Mouse (Mus musculus): Measurements from ENCODE around the gene Snap29. TPM values are rescaled to one million over a fixed set of nuclear protein-coding genes. Genes with fewer than 3 reads are reported as not detected.

Snap29 gene
- polyA plus RNA-seq, 1 experiment: 9.1 TPM

DNA sequence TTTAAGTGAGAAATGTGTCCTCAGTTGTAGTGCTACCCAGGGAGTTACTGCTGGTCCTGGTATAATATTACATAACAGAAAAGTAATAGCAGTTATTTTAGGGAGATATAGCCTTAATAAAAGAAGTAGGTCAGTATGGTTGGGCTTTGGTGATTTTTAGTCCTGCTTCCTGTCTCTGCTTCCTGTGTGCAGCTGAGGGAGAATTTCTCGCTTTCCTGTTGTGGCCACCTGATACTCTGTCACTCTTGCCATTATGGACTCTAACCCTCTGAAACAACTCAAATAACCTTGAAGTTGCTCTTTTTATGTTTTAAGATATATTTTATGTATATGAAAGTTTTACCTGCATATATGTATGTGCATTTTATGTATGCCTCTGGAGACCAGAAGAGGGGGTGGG lies 55.8 kb downstream of the Snap29 start:
- peaks cover 30% of the 10 kb centered on the region for H3K36me3 ChIP-seq (ENCODE audit: control insufficient read depth, insufficient read depth)

GRCm38 (mm10) chr16:17463184-17463583 lies 57.4 kb downstream of the Snap29 start:
- peaks cover 87% of the 10 kb centered on the region for H3K79me3 ChIP-seq (ENCODE audit: low read depth)
- H3K4me3 ChIP-seq (ENCODE audit: insufficient read depth, poor library complexity, severe bottlenecking): no peak overlapping the region
- no peak for TF ChIP-seq USF1 (IDR thresholded peaks at IDR 0.05; ENCODE audit: low read depth)
- no peak for TF ChIP-seq MAX (IDR thresholded peaks at IDR 0.05)
- TF ChIP-seq CEBPB (IDR thresholded peaks at IDR 0.05; ENCODE audit: low read depth): no peak
- no peak for TF ChIP-seq CTCF (IDR thresholded peaks at IDR 0.05; ENCODE audit: control insufficient read depth, insufficient read depth, insufficient read length)
- TF ChIP-seq FOSL1 (IDR thresholded peaks at IDR 0.05; ENCODE audit: insufficient read depth, low read length, poor library complexity, severe bottlenecking): no peak
- no peak for TF ChIP-seq MYOG (IDR thresholded peaks at IDR 0.05; ENCODE audit: control insufficient read depth, extremely low read depth, insufficient read length)
- TF ChIP-seq MYOD1 (IDR thresholded peaks at IDR 0.05; ENCODE audit: control insufficient read depth, insufficient read length, low read depth): no peak
- peaks cover 32% of the 10 kb centered on the region for H3K36me3 ChIP-seq (ENCODE audit: control insufficient read depth, insufficient read depth)
- no peaks in the 10 kb centered on the region for H3K27me3 ChIP-seq (ENCODE audit: control insufficient read depth, insufficient read depth, insufficient read length)
- no peak overlapping the region for H3ac ChIP-seq (ENCODE audit: control insufficient read depth, insufficient read length, low read depth)
- H3K79me2 ChIP-seq (ENCODE audit: control insufficient read depth, insufficient read depth): peaks cover 100% of the 10 kb centered on the region

More for the DNA sequence above, 55.8 kb downstream of the Snap29 start:
- Histone ChIP-seq H3ac (ENCODE audit: control insufficient read depth, insufficient read length, low read depth) (no peak overlapping the region), H3K79me3 (ENCODE audit: low read depth) (peaks cover 91% of the 10 kb centered on the region), H3K27me3 (ENCODE audit: control insufficient read depth, insufficient read depth, insufficient read length) (no peaks in the 10 kb centered on the region), H3K79me2 (ENCODE audit: control insufficient read depth, insufficient read depth) (peaks cover 100% of the 10 kb centered on the region), H3K4me3 (ENCODE audit: insufficient read depth, poor library complexity, severe bottlenecking) (no peak overlapping the region)
- TF ChIP-seq MAX (IDR thresholded peaks at IDR 0.05): no peak
- no peak for TF ChIP-seq CTCF (IDR thresholded peaks at IDR 0.05; ENCODE audit: control insufficient read depth, insufficient read depth, insufficient read length)
- TF ChIP-seq USF1 (IDR thresholded peaks at IDR 0.05; ENCODE audit: low read depth): no peak
- no peak for TF ChIP-seq MYOG (IDR thresholded peaks at IDR 0.05; ENCODE audit: control insufficient read depth, extremely low read depth, insufficient read length)
- TF ChIP-seq CEBPB (IDR thresholded peaks at IDR 0.05; ENCODE audit: low read depth): no peak

GRCm38 (mm10) chr16:17466875-17467663 lies 61.3 kb downstream of the Snap29 start:
- TF ChIP-seq FOSL1 (IDR thresholded peaks at IDR 0.05; ENCODE audit: insufficient read depth, low read length, poor library complexity, severe bottlenecking) (no peak), MYOG (IDR thresholded peaks at IDR 0.05; ENCODE audit: control insufficient read depth, extremely low read depth, insufficient read length) (no peak), MYOD1 (IDR thresholded peaks at IDR 0.05; ENCODE audit: control insufficient read depth, insufficient read length, low read depth) (no peak), MAX (IDR thresholded peaks at IDR 0.05) (no peak), CTCF (IDR thresholded peaks at IDR 0.05; ENCODE audit: control insufficient read depth, insufficient read depth, insufficient read length) (no peak), USF1 (IDR thresholded peaks at IDR 0.05; ENCODE audit: low read depth) (no peak), CEBPB (IDR thresholded peaks at IDR 0.05; ENCODE audit: low read depth) (no peak)
- Histone ChIP-seq H3K4me3 (ENCODE audit: insufficient read depth, poor library complexity, severe bottlenecking) (no peak overlapping the region), H3K36me3 (ENCODE audit: control insufficient read depth, insufficient read depth) (peaks cover 57% of the 10 kb centered on the region), H3K27me3 (ENCODE audit: control insufficient read depth, insufficient read depth, insufficient read length) (no peaks in the 10 kb centered on the region), H3ac (ENCODE audit: control insufficient read depth, insufficient read length, low read depth) (no peak overlapping the region), H3K79me2 (ENCODE audit: control insufficient read depth, insufficient read depth) (peaks cover 100% of the 10 kb centered on the region), H3K79me3 (ENCODE audit: low read depth) (peaks cover 82% of the 10 kb centered on the region)

DNA sequence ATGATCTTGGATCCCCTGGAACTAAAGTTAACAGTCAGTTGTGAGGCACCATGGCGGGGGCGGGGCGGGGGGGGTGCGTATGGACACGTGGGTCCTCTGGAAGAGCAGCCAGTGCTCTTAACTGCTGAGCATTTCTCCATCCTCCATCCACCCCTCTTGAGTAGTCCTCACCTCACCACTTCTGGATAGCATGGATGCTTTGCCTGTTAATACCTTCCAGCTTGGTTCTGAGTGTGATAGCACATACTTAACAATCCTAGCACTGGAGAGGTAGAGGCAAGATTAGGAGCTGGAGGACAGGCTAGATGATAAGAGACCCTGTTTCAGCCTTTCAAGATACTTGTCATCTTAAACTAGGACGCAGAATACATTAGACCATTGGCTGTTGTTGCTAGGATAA lies 66.7 kb downstream of the Snap29 start:
- H3K4me3 ChIP-seq (ENCODE audit: insufficient read depth, poor library complexity, severe bottlenecking): no peak overlapping the region
- H3K36me3 ChIP-seq (ENCODE audit: control insufficient read depth, insufficient read depth): peaks cover 59% of the 10 kb centered on the region
- TF ChIP-seq MYOD1 (IDR thresholded peaks at IDR 0.05; ENCODE audit: control insufficient read depth, insufficient read length, low read depth): no peak
- no peak for TF ChIP-seq CTCF (IDR thresholded peaks at IDR 0.05; ENCODE audit: control insufficient read depth, insufficient read depth, insufficient read length)
- no peak for TF ChIP-seq FOSL1 (IDR thresholded peaks at IDR 0.05; ENCODE audit: insufficient read depth, low read length, poor library complexity, severe bottlenecking)
- TF ChIP-seq USF1 (IDR thresholded peaks at IDR 0.05; ENCODE audit: low read depth): no peak
- TF ChIP-seq MYOG (IDR thresholded peaks at IDR 0.05; ENCODE audit: control insufficient read depth, extremely low read depth, insufficient read length): no peak

GRCm38 (mm10) chr16:17474091-17474490 lies 68.3 kb downstream of the Snap29 start:
- Histone ChIP-seq H3K36me3 (ENCODE audit: control insufficient read depth, insufficient read depth) (peaks cover 65% of the 10 kb centered on the region), H3K27me3 (ENCODE audit: control insufficient read depth, insufficient read depth, insufficient read length) (no peaks in the 10 kb centered on the region), H3K79me3 (ENCODE audit: low read depth) (peaks cover 78% of the 10 kb centered on the region), H3ac (ENCODE audit: control insufficient read depth, insufficient read length, low read depth) (no peak overlapping the region), H3K4me3 (ENCODE audit: insufficient read depth, poor library complexity, severe bottlenecking) (no peak overlapping the region), H3K79me2 (ENCODE audit: control insufficient read depth, insufficient read depth) (peaks cover 100% of the 10 kb centered on the region)
- TF ChIP-seq MYOD1 (IDR thresholded peaks at IDR 0.05; ENCODE audit: control insufficient read depth, insufficient read length, low read depth): no peak
- no peak for TF ChIP-seq CTCF (IDR thresholded peaks at IDR 0.05; ENCODE audit: control insufficient read depth, insufficient read depth, insufficient read length)
- no peak for TF ChIP-seq MYOG (IDR thresholded peaks at IDR 0.05; ENCODE audit: control insufficient read depth, extremely low read depth, insufficient read length)
- no peak for TF ChIP-seq FOSL1 (IDR thresholded peaks at IDR 0.05; ENCODE audit: insufficient read depth, low read length, poor library complexity, severe bottlenecking)
- no peak for TF ChIP-seq MAX (IDR thresholded peaks at IDR 0.05)
- no peak for TF ChIP-seq CEBPB (IDR thresholded peaks at IDR 0.05; ENCODE audit: low read depth)
- no peak for TF ChIP-seq USF1 (IDR thresholded peaks at IDR 0.05; ENCODE audit: low read depth)

More for the DNA sequence above, 66.7 kb downstream of the Snap29 start:
- Histone ChIP-seq H3K27me3 (ENCODE audit: control insufficient read depth, insufficient read depth, insufficient read length) (no peaks in the 10 kb centered on the region), H3K79me2 (ENCODE audit: control insufficient read depth, insufficient read depth) (peaks cover 100% of the 10 kb centered on the region), H3ac (ENCODE audit: control insufficient read depth, insufficient read length, low read depth) (no peak overlapping the region), H3K79me3 (ENCODE audit: low read depth) (peaks cover 74% of the 10 kb centered on the region)

Measured in C2C12 (cell line).